Mouse (Mus musculus): ENCODE data around the gene L1cam. TPM values are rescaled to one million over a fixed set of nuclear protein-coding genes. Genes with fewer than 3 reads are reported as not detected.

L1cam gene
- total and polyA plus RNA-seq, 2 experiments from 2014 or later: 73.8 to 269 TPM

DNA sequence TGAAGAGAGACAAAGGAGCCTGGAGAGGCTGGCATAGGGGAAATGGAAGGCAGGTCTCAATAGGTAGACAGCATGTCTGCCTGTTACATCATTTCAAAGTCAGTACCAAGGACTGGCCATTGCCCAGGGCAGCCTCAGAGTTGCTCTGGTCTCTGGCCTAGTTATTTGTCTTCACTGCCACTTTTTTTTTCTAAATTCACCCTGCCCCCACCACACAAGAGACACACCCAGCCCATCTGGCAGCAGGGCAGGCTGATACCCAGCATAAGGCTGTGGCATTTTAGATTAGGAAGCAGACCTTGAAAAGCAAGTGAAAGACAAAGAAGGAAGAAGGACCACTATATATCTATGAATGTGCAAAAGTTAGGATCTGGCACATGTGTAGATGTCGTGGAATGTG lies 28.1 kb downstream of the L1cam start:
- no peak overlapping the region for H3K27ac ChIP-seq
- H3K4me2 ChIP-seq (ENCODE audit: low read depth, low read length): no peak overlapping the region
- 72% methylated on average over 1 of the region's 1 CpGs for WGBS
- H3K9me3 ChIP-seq (ENCODE audit: low read length): no peaks in the 10 kb centered on the region
- H3K4me1 ChIP-seq (ENCODE audit: insufficient read depth, low read length): no peaks in the 10 kb centered on the region
- DNase-seq (ENCODE audit: low spot score) (no peak), ATAC-seq (no peak)
- no peak overlapping the region for H3K9ac ChIP-seq (replicated peaks; ENCODE audit: low read length)
- H3K4me3 ChIP-seq (ENCODE audit: low read length): no peak overlapping the region
- TF ChIP-seq CTCF (IDR thresholded peaks at IDR 0.05; ENCODE audit: low read depth): no peak
- no peaks in the 10 kb centered on the region for H3K36me3 ChIP-seq (ENCODE audit: insufficient read depth, low read length)
- no peaks in the 10 kb centered on the region for H3K27me3 ChIP-seq (ENCODE audit: insufficient read depth, low read length)

DNA sequence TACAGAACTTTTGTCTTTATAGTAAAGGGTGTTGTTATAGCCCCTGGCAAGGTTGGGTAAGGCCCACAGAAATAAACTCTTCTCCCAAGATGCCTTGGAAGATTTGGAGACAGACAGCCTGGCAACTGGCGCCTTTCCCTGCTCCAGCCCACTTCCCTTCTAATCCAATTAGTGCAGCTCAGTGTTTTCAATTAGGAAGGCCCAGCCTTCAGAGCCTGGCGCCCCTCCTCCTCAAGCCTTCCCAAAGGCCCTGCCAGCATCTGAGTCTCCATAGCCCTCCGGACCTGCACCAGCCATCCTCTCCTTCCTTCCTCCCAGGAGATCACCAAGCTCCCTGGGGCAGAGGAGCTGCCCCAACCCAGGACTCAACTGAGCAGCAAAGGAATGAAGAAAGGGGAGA lies 28.6 kb downstream of the L1cam start:
- WGBS: 34% methylated on average over 3 of the region's 3 CpGs
- H3K27me3 ChIP-seq (ENCODE audit: insufficient read depth, low read length): no peaks in the 10 kb centered on the region
- TF ChIP-seq CTCF (IDR thresholded peaks at IDR 0.05; ENCODE audit: low read depth): no peak
- no peak overlapping the region for H3K9ac ChIP-seq (replicated peaks; ENCODE audit: low read length)
- ATAC-seq (peak; percentile 48), DNase-seq (ENCODE audit: low spot score) (peak; percentile 57)
- no peaks in the 10 kb centered on the region for H3K36me3 ChIP-seq (ENCODE audit: insufficient read depth, low read length)
- no peak overlapping the region for H3K27ac ChIP-seq
- no peaks in the 10 kb centered on the region for H3K9me3 ChIP-seq (ENCODE audit: low read length)
- H3K4me3 ChIP-seq (ENCODE audit: low read length): no peak overlapping the region
- H3K4me2 ChIP-seq (ENCODE audit: low read depth, low read length): no peak overlapping the region
- H3K4me1 ChIP-seq (ENCODE audit: insufficient read depth, low read length): no peaks in the 10 kb centered on the region

DNA sequence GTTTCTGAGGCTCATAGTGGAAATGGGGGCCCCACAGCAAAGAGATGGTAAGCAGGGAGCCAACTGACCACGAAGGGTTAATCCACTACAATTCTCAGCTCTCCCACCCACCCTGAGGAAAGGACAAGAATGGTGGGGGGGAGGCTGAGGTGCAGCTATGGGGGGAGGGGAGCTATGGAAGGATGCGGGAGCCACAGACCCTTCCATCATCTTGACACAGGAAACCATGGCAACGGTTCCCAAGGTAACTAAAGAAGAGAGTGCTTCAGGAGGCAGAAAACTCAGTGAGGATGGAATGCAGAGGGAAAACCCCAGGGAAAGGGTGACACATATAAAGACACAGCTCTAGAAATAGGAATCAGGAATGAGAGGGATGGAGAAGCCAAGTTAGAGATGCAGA lies 31.2 kb downstream of the L1cam start:
- no peaks in the 10 kb centered on the region for H3K4me1 ChIP-seq (ENCODE audit: insufficient read depth, low read length)
- DNase-seq (ENCODE audit: low spot score) (peak; percentile 53), ATAC-seq (peak; percentile 68; the same call in 1 of the 2 replicates)
- TF ChIP-seq CTCF (IDR thresholded peaks at IDR 0.05; ENCODE audit: low read depth): no peak
- no peak overlapping the region for H3K9ac ChIP-seq (replicated peaks; ENCODE audit: low read length)
- H3K36me3 ChIP-seq (ENCODE audit: insufficient read depth, low read length): no peaks in the 10 kb centered on the region; the same call in none of the 2 replicates
- no peak overlapping the region for H3K4me3 ChIP-seq (ENCODE audit: low read length)
- H3K9me3 ChIP-seq (ENCODE audit: low read length): no peaks in the 10 kb centered on the region
- H3K27me3 ChIP-seq (ENCODE audit: insufficient read depth, low read length): no peaks in the 10 kb centered on the region
- no peak overlapping the region for H3K4me2 ChIP-seq (ENCODE audit: low read depth, low read length)
- H3K27ac ChIP-seq: no peak overlapping the region
- WGBS: 58% methylated on average over 3 of the region's 3 CpGs

DNA sequence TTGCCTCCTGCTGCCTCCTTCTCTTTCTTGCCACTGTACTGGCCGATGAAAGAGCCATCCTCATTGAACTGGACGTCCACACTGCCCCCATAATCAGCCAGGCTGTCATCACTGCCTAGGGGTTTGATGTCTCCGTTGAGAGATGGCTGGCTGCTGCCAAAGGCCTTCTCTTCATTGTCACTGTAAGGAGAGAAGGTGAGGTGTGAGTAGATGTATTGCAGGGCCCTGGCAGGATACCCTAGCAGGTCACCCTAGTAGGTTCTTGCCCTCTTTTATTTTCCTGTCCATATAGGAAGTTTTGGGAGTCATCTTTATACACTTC lies 40.9 kb downstream of the L1cam start:
- 57% methylated on average over 3 of the region's 3 CpGs for WGBS

DNA sequence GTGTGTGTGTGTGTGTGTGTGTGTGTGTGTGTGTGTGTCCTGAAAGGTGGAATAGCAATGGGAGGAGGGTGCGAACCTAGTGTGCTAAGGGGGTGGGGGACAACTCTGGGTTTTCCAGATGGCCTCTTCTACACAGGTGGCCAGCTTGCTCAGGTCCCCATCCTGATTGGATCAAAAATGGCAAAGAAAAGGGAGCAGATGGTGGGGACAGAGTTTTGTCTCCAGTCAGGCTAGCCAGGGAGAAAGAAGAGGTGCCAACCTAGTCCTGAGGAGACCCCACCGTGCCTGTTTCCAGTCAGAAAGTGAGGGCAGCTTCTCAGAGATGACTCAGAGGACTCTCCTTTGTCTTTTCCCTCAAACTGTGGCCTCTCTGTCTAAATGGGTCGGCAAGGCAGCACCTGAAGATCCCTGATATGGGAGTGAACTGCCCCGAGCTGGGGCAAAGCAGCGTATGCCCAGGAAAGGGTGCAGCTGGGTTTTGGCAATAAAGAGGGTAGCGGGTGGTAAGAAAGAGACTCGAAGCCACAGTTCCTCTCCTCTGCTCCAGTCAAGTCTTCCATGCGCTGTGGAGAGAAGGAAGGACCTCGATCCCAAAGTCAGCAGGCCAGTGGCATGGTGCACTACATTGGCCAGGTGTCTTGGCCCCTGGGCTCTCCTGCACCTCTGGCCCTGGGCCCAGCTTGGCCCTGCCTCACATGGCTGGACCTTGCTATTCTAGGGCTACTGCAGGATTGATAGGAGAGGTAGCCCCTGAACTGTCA lies 41.4 kb downstream of the L1cam start:
- Histone ChIP-seq H3K4me1 (ENCODE audit: insufficient read depth, low read length) (no peaks in the 10 kb centered on the region), H3K9ac (replicated peaks; ENCODE audit: low read length) (no peak overlapping the region), H3K4me3 (ENCODE audit: low read length) (no peak overlapping the region), H3K4me2 (ENCODE audit: low read depth, low read length) (no peak overlapping the region), H3K9me3 (ENCODE audit: low read length) (no peaks in the 10 kb centered on the region), H3K27ac (no peak overlapping the region), H3K36me3 (ENCODE audit: insufficient read depth, low read length) (no peaks in the 10 kb centered on the region), H3K27me3 (ENCODE audit: insufficient read depth, low read length) (no peaks in the 10 kb centered on the region)
- WGBS: 79% methylated on average over 8 of the region's 9 CpGs
- TF ChIP-seq CTCF (IDR thresholded peaks at IDR 0.05; ENCODE audit: low read depth): no peak
- DNase-seq (ENCODE audit: low spot score) (no peak), ATAC-seq (no peak)

More for the DNA sequence above, 40.9 kb downstream of the L1cam start:
- H3K27ac ChIP-seq: no peak overlapping the region
- TF ChIP-seq CTCF (IDR thresholded peaks at IDR 0.05; ENCODE audit: low read depth): no peak
- no peaks in the 10 kb centered on the region for H3K4me1 ChIP-seq (ENCODE audit: insufficient read depth, low read length)
- DNase-seq (ENCODE audit: low spot score) (no peak), ATAC-seq (no peak)
- no peaks in the 10 kb centered on the region for H3K36me3 ChIP-seq (ENCODE audit: insufficient read depth, low read length)
- no peaks in the 10 kb centered on the region for H3K9me3 ChIP-seq (ENCODE audit: low read length)
- no peak overlapping the region for H3K9ac ChIP-seq (replicated peaks; ENCODE audit: low read length)
- no peaks in the 10 kb centered on the region for H3K27me3 ChIP-seq (ENCODE audit: insufficient read depth, low read length)
- H3K4me3 ChIP-seq (ENCODE audit: low read length): no peak overlapping the region
- no peak overlapping the region for H3K4me2 ChIP-seq (ENCODE audit: low read depth, low read length)

DNA sequence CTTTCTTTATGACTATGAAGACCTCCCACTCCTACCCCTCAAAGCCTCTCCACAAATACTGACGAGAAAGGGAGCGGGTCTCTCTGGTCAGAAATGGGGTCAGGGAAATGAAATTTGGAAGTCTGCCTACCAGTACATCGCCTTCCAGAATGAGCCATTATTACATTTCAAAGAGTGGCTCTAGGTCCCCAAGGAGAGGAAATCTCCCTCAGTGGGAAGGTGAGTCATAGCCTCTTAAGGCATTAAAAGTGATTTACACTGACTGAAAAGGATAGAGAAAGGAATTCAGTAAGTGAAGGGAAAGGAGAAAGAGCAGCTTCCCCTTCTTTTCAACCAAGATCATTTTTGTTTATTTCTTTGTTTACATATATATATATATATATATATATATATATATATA lies 59.2 kb downstream of the L1cam start:
- Histone ChIP-seq H3K4me1 (ENCODE audit: insufficient read depth, low read length) (no peaks in the 10 kb centered on the region), H3K4me3 (ENCODE audit: low read length) (no peak overlapping the region), H3K4me2 (ENCODE audit: low read depth, low read length) (no peak overlapping the region), H3K27ac (no peak overlapping the region), H3K36me3 (ENCODE audit: insufficient read depth, low read length) (no peaks in the 10 kb centered on the region), H3K9ac (replicated peaks; ENCODE audit: low read length) (no peak overlapping the region), H3K9me3 (ENCODE audit: low read length) (no peaks in the 10 kb centered on the region), H3K27me3 (ENCODE audit: insufficient read depth, low read length) (no peaks in the 10 kb centered on the region)
- DNase-seq (ENCODE audit: low spot score) (no peak), ATAC-seq (no peak)
- 85% methylated on average over 3 of the region's 3 CpGs for WGBS
- TF ChIP-seq CTCF (IDR thresholded peaks at IDR 0.05; ENCODE audit: low read depth): no peak

DNA sequence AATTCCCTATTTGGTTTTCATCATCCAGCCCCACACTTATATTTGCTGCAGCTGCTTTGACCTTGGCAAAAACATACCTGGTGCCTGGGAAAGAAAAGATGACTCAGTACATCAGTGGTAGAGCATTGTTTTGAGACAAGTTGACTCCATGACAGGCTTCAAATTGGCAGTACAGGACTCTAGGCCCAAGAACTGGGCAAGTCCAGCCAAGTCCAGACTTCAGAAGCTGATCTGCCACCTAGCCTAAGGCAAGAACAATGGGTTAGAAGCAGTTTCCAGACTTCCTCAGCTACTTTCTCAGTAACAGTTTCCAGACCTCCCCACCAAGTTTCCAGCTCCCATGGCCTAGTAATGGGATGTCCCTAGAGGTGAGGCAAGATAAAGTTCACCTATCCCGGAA lies 60.2 kb downstream of the L1cam start:
- Histone ChIP-seq H3K27me3 (ENCODE audit: insufficient read depth, low read length) (no peaks in the 10 kb centered on the region), H3K4me2 (ENCODE audit: low read depth, low read length) (no peak overlapping the region), H3K36me3 (ENCODE audit: insufficient read depth, low read length) (no peaks in the 10 kb centered on the region), H3K4me3 (ENCODE audit: low read length) (no peak overlapping the region), H3K4me1 (ENCODE audit: insufficient read depth, low read length) (no peaks in the 10 kb centered on the region), H3K9ac (replicated peaks; ENCODE audit: low read length) (no peak overlapping the region), H3K27ac (no peak overlapping the region), H3K9me3 (ENCODE audit: low read length) (no peaks in the 10 kb centered on the region)
- TF ChIP-seq CTCF (IDR thresholded peaks at IDR 0.05; ENCODE audit: low read depth): no peak
- 88% methylated on average over 1 of the region's 1 CpGs for whole genome bisulfite sequencing
- no peak for ATAC-seq
- DNase-seq (ENCODE audit: low spot score): no peak
